Mouse (Mus musculus) inflammation-experienced regulatory T-cells, adult 6 months (primary cell): Measurements from ENCODE around the gene Lnp1. TPM values are rescaled to one million over a fixed set of nuclear protein-coding genes. Genes with fewer than 3 reads are reported as not detected.
"Not testable (repeated sequence)": the region's sequence is repeated elsewhere in the genome, so short reads cannot be mapped to it uniquely, and the experiment has no call there.

Experiments
- ATAC-seq: one replicate; pipeline ENCODE4 v1.8.0; 2017
- polyA plus RNA-seq, 3 experiments: library from polyadenylated mRNA; unstranded; fragments of 100-300 nt; shearing (Covaris generic); gene quantifications; one replicate each; pipeline ENCODE4 v1.2.1; 2017

Gene Lnp1
- not detected for polyA plus RNA-seq

- no peak for ATAC-seq
These were observed at the start of gene Lnp1 for GRCm38 (mm10) chr16:56928023-56928422. Lnp1 (minus strand) TSS chr16:56928061.

GRCm38 (mm10) chr16:56974646-56975045, 46.8 kb upstream of the Lnp1 start:
- no peak for ATAC-seq

- not testable (repeated sequence) for ATAC-seq
These were observed 30.4 kb upstream of the Lnp1 start for GRCm38 (mm10) chr16:56958311-56958710.

- ATAC-seq, result no peak
These were observed 21.2 kb upstream of the Lnp1 start for GRCm38 (mm10) chr16:56949085-56949484.

- ATAC-seq, result no peak
These were observed 14.5 kb upstream of the Lnp1 start for GRCm38 (mm10) chr16:56942341-56942740.

GRCm38 (mm10) chr16:56920102-56920657, 7.7 kb downstream of the Lnp1 start:
- peak; percentile 74 for ATAC-seq

- ATAC-seq, result no peak
These were observed 10.6 kb downstream of the Lnp1 start for GRCm38 (mm10) chr16:56917230-56917629.

- ATAC-seq, result no peak
These were observed 18.9 kb downstream of the Lnp1 start for GRCm38 (mm10) chr16:56908986-56909385.

GRCm38 (mm10) chr16:56902206-56902605, 25.7 kb downstream of the Lnp1 start:
- not testable (repeated sequence) for ATAC-seq

- ATAC-seq, result no peak
These were observed 36.3 kb downstream of the Lnp1 start for GRCm38 (mm10) chr16:56891583-56891982.

- no peak for ATAC-seq
These were observed 41.2 kb downstream of the Lnp1 start for GRCm38 (mm10) chr16:56886616-56887116.

- ATAC-seq, result peak; percentile 77
These were observed 41.8 kb downstream of the Lnp1 start, which contains the start of gene Tmem45a for GRCm38 (mm10) chr16:56885824-56886615. Tmem45a (minus strand) TSS chr16:56886166.

GRCm38 (mm10) chr16:56884811-56885210, 43.0 kb downstream of the Lnp1 start:
- ATAC-seq, result no peak

GRCm38 (mm10) chr16:56873410-56873809, 54.5 kb downstream of the Lnp1 start:
- ATAC-seq, result no peak

- ATAC-seq, result no peak
These were observed 57.4 kb downstream of the Lnp1 start for GRCm38 (mm10) chr16:56870458-56870857.

GRCm38 (mm10) chr16:56868361-56868760, 59.5 kb downstream of the Lnp1 start:
- no peak for ATAC-seq

- no peak for ATAC-seq
These were observed 60.3 kb downstream of the Lnp1 start for GRCm38 (mm10) chr16:56867591-56867990.

Other genes with a start within 250 kb of the Lnp1 start
- gene Tfg, start 210.6 kb downstream of the Lnp1 start, polyA plus RNA-seq, result 10 to 100 TPM; 50.7 to 77.4 (median 66.3) TPM
- gene Adgrg7, start 132.2 kb downstream of the Lnp1 start, polyA plus RNA-seq, result not detected
- under 1 TPM in 2 of 3 experiments, not detected in 1; 0.34 to 0.58 TPM for gene Tmem45a, start 41.9 kb downstream of the Lnp1 start, polyA plus RNA-seq
- not detected for gene Tmem45a2, start 143.3 kb upstream of the Lnp1 start, polyA plus RNA-seq
- gene Tomm70a, start 193.6 kb upstream of the Lnp1 start, polyA plus RNA-seq, result 10 to 100 TPM; 10.8 to 14.7 (median 11.7) TPM
- gene Nit2, start 239.3 kb upstream of the Lnp1 start, polyA plus RNA-seq, result 10 to 100 TPM; 28.0 to 37.5 (median 37.5) TPM